Mouse (Mus musculus) lung, embryonic 15.5 days (tissue): ENCODE results near the gene Slc18a2. TPM values are rescaled to one million over a fixed set of nuclear protein-coding genes. Genes with fewer than 3 reads are reported as not detected.

Experiments
- ATAC-seq: fragments of 200-750 bp; cut with Nextera tagmentation; 2 replicates; pipeline ENCODE4 v1.8.0; 2017; ENCODE audit warnings: moderate number of reproducible peaks, borderline replicate concordance; ENCODE audit not compliant: low FRiP score, low TSS enrichment; ENCODE audit errors: extremely low read depth
- H3K27ac ChIP-seq: fragments of 300-500 bp; sonication (generic); 2 replicates; pipeline ENCODE4 v1.5.1; 2015; ENCODE audit warnings: moderate library complexity, mild to moderate bottlenecking, inconsistent platforms
- H3K27me3 ChIP-seq: fragments of 300-500 bp; sonication (generic); 2 replicates; pipeline ENCODE4 v1.6.1; 2015; ENCODE audit warnings: inconsistent platforms
- H3K36me3 ChIP-seq: fragments of 300-500 bp; sonication (generic); 2 replicates; pipeline ENCODE4 v1.6.1; 2015; ENCODE audit warnings: inconsistent platforms
- H3K4me1 ChIP-seq: fragments of 300-500 bp; sonication (generic); 2 replicates; pipeline ENCODE4 v1.6.1; 2015; ENCODE audit warnings: inconsistent platforms
- H3K4me2 ChIP-seq: fragments of 300-500 bp; sonication (generic); 2 replicates; pipeline ENCODE4 v1.6.1; 2015; ENCODE audit warnings: inconsistent platforms, mild to moderate bottlenecking, moderate library complexity
- H3K4me3 ChIP-seq: fragments of 300-500 bp; sonication (generic); 2 replicates; pipeline ENCODE4 v1.5.1; 2015; ENCODE audit warnings: mild to moderate bottlenecking, inconsistent platforms
- H3K9ac ChIP-seq: fragments of 300-500 bp; sonication (generic); 2 replicates; pipeline ENCODE4 v1.6.1; 2015; ENCODE audit warnings: inconsistent platforms
- H3K9me3 ChIP-seq: fragments of 300-500 bp; sonication (generic); 2 replicates; pipeline ENCODE4 v1.6.1; 2016; ENCODE audit warnings: inconsistent platforms
- WGBS: fragments of 180-500 bp; shearing (Covaris S2); methylation state at CpG from one replicate; pipeline ENCODE4 v1.1.7; 2015; 5-methylcytosine and 5-hydroxymethylcytosine counted together
- polyA plus RNA-seq: library from polyadenylated mRNA; unstranded; fragments of >200 nt; fragmentation: Nextera tagmentation; extraction: Ambion mirVana; gene quantifications from 2 replicates; pipeline ENCODE4 v1.2.1, GENCODE M21; 2015

The Slc18a2 gene
- polyA plus RNA-seq, 1 experiment from 2014 or later: 6.0 TPM

DNA sequence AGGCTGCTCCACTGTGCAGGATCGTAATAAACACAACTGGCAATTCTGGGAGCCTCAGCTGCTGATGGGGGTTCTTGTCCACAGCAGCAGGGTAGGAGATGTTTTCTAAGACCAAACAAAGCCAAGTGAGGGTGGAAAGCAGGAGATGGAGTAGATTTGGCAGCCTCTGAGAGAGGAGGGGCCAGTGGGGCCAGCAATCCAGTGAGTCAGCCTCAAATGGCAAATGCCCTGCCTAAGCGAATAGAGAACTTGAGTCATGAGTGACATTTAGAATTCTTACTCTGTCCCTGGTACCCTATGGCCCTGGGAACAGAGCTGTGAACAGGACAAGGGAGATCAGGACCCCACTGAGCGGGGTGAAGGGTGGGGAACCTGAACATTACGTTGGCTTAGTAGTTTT, 12.6 kb upstream of the Slc18a2 start:
- Histone ChIP-seq H3K4me3 (no peak overlapping the region), H3K27ac (no peak overlapping the region), H3K36me3 (no peaks in the 10 kb centered on the region), H3K4me1 (no peaks in the 10 kb centered on the region), H3K9ac (no peak overlapping the region), H3K27me3 (no peaks in the 10 kb centered on the region), H3K9me3 (no peaks in the 10 kb centered on the region), H3K4me2 (no peak overlapping the region)
- 70% methylated on average over 4 of the region's 4 CpGs for WGBS
- no peak for ATAC-seq

DNA sequence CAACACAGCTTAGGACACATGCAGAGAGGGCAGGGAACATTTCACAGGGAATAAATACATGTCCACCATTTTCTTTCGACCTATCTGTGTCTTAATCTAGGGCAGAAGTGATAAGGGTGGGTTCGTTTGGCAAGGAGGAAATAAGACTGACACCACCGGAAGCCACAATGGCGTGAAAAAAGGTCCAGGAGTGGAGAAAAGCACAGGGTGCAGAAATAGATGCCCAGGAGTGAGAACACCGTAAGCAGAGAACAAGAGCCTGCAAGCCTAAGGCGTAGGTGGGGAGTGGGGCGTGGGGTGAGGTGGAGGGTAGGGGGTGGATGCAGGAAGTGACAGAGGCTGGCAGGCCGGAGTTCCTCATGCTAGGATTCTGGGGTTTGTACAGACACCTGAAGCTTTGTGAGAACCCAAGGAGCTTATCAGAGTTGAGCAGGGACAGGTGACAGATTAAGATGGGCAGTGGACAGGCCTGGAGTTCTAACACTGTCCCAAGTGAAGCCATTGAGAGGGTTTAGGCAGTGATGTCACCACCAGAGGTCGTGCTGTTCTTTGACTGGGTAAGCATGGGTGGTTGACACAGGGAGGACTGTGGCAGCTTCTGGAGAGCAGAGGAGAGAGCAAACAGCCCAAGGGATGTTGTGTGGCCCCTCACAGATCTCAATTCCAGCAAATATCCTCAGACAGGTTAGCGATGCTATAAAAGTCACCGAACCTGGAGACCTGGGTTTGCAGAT, 12.0 kb upstream of the Slc18a2 start:
- Histone ChIP-seq H3K36me3 (no peaks in the 10 kb centered on the region), H3K9me3 (no peaks in the 10 kb centered on the region), H3K27ac (no peak overlapping the region), H3K9ac (no peak overlapping the region), H3K4me1 (no peaks in the 10 kb centered on the region), H3K27me3 (no peaks in the 10 kb centered on the region), H3K4me2 (no peak overlapping the region), H3K4me3 (no peak overlapping the region)
- ATAC-seq: no peak
- WGBS: 64% methylated on average over 11 of the region's 11 CpGs

DNA sequence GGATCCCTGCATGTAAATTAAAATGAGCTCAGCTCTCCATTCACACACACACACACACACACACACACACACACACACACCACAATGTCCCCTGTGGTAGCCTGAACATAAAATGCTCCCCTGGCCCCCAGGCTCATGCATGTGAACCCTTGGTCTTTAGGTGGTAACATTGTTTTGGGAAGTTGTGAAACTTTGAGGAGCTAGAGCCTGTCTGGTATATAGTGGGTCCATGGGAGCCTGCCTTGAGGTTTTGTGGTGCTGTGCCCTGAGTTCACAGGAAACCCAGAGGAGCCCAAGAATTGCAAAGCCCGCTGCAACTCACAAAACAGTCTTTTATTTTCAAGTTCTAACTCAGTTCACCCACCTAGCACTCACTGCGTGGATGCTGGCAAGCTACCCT, 8.0 kb upstream of the Slc18a2 start:
- Histone ChIP-seq H3K36me3 (no peaks in the 10 kb centered on the region), H3K4me2 (no peak overlapping the region), H3K9ac (no peak overlapping the region), H3K27me3 (no peaks in the 10 kb centered on the region), H3K9me3 (no peaks in the 10 kb centered on the region), H3K27ac (no peak overlapping the region), H3K4me1 (no peaks in the 10 kb centered on the region), H3K4me3 (no peak overlapping the region)
- ATAC-seq: no peak
- WGBS: 68% methylated on average over 2 of the region's 2 CpGs

DNA sequence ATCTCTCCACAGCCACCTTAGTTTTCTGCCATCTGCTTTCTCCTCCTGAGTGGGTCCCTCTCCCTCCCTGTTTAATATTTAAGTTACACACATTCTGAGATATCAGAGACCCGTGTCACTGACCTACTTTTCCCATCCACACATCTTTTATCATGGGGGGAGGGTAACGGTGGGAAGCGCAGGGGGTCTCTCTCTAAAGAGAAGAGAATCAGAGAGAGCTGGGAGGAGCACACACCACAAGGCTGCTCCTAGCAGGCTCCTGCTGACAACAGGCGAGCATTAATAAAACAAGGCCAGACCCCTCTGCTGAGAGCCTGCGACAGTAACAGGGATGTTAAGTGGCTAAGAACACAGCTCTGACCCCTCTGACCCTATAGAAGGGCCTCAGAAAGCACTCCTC, 1.1 kb upstream of the Slc18a2 start:
- 34% methylated on average over 5 of the region's 5 CpGs for WGBS
- Histone ChIP-seq H3K27ac (no peak overlapping the region), H3K27me3 (peaks cover 28% of the 10 kb centered on the region), H3K36me3 (no peaks in the 10 kb centered on the region), H3K4me1 (peaks cover 11% of the 10 kb centered on the region; the same call in 1 of the 2 replicates), H3K4me2 (no peak overlapping the region), H3K4me3 (no peak overlapping the region), H3K9me3 (no peaks in the 10 kb centered on the region), H3K9ac (no peak overlapping the region)
- no peak for ATAC-seq

DNA sequence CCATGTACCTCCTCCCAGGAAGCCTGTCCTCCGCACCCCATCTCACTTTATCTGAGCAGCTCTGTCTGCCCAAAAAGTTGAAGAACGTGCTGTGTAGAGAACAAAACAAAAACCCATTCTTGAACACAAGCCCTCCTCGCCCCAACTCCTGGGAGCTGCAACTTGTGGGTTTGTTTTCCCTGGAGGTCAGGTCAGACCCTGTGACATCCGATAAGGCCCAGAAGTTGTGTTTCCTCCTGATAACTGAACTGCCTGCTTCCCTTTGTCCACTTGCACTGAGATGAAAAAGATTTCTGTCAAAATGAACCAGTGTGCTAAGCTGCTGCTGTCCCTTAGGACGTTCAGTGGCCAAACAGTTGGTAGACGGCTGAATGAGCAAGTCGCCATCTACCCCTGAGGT, 908 bp downstream of the Slc18a2 start:
- ATAC-seq: no peak
- Histone ChIP-seq H3K4me2 (peak overlapping the region; percentile 74; the same call in 1 of the 2 replicates), H3K27ac (no peak overlapping the region), H3K36me3 (no peaks in the 10 kb centered on the region), H3K27me3 (peaks cover 28% of the 10 kb centered on the region), H3K4me1 (peaks cover 11% of the 10 kb centered on the region; the same call in 1 of the 2 replicates), H3K9me3 (no peaks in the 10 kb centered on the region), H3K9ac (no peak overlapping the region), H3K4me3 (peak overlapping the region; percentile 38; the same call in 1 of the 2 replicates)
- 31% methylated on average over 7 of the region's 7 CpGs for WGBS

DNA sequence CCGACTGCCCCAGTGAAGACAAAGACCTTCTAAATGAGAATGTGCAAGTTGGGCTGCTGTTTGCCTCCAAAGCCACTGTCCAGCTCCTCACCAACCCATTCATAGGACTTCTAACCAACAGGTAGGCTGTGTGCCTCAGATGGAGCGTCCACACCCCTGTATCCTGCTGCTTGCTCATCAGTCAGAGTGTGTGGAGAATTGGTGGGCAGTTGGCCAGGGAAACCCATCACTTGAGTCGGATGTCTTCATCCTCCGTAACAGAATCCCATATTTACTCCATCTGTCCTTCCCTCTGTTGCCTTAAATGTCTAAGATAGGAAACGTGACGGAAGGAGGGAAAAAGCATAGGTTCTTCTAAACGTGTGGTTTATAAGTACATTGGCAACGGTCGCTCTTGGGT, 2.5 kb downstream of the Slc18a2 start:
- peaks cover 11% of the 10 kb centered on the region; the same call in 1 of the 2 replicates for H3K4me1 ChIP-seq
- no peak overlapping the region for H3K4me3 ChIP-seq
- H3K36me3 ChIP-seq: no peaks in the 10 kb centered on the region
- WGBS: 80% methylated on average over 9 of the region's 9 CpGs
- no peak for ATAC-seq
- no peaks in the 10 kb centered on the region for H3K9me3 ChIP-seq
- H3K4me2 ChIP-seq: no peak overlapping the region
- no peak overlapping the region for H3K9ac ChIP-seq
- peaks cover 28% of the 10 kb centered on the region for H3K27me3 ChIP-seq
- no peak overlapping the region for H3K27ac ChIP-seq

DNA sequence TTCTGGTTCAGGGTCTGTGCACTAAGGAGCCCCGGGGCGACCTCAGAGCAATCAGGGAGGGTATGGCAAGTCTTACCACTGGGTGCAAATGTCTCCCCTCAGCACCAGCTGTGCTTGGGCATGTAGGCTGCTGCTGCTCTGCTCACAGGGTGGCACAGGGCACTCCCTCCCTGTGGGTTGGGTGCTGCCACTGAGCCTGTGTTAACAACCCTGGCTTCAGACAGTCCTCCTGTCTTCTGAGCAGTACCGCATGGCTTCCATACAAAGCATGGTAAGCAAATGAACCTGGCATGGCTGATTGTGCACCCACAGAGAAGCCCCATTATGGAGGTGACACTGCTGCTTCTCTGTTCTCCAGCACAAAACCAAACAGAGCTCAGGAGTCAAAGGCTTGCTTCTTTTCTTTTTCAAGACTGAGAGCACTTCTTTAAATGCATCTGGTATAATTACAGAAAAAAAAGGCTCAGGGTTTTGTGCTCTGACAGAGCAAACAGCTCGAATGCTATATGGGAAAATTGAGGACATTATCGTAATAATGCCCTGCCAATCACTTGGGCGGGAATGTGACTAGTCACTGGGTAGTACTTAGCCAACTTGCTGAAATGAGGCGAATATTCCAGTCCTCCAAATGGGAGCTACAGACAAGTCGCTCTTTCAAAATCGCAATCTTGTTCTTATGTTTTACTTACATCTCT, 4.3 kb downstream of the Slc18a2 start:
- Histone ChIP-seq H3K9ac (no peak overlapping the region), H3K27ac (no peak overlapping the region), H3K4me2 (no peak overlapping the region), H3K4me3 (no peak overlapping the region), H3K27me3 (peaks cover 28% of the 10 kb centered on the region), H3K36me3 (no peaks in the 10 kb centered on the region), H3K4me1 (peaks cover 11% of the 10 kb centered on the region; the same call in 1 of the 2 replicates), H3K9me3 (no peaks in the 10 kb centered on the region)
- WGBS: 77% methylated on average over 9 of the region's 9 CpGs
- ATAC-seq: no peak

DNA sequence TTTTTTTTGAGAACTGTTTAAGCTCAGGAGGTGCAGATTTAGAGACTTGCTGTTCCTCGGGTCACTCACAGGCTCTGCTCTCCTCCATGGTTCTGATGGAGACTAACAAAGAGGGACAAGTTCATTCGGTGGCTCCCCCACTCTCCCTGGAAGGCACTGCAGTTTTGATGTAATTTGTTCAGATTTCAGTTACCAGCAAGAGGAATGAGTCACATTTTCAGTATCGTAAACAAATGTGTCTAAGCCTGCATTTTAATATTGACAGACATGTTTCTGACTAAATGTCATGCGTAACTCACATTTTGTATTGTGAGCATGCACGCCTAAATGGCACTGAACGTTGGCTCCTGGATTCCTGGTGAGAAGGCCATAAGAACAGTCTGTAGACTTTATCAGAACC, 5.2 kb downstream of the Slc18a2 start:
- Histone ChIP-seq H3K4me2 (no peak overlapping the region), H3K36me3 (no peaks in the 10 kb centered on the region), H3K9me3 (no peaks in the 10 kb centered on the region), H3K9ac (no peak overlapping the region), H3K4me1 (peaks cover 5% of the 10 kb centered on the region; the same call in 1 of the 2 replicates), H3K4me3 (no peak overlapping the region), H3K27me3 (peaks cover 19% of the 10 kb centered on the region), H3K27ac (no peak overlapping the region)
- 69% methylated on average over 6 of the region's 6 CpGs for WGBS
- ATAC-seq: no peak

DNA sequence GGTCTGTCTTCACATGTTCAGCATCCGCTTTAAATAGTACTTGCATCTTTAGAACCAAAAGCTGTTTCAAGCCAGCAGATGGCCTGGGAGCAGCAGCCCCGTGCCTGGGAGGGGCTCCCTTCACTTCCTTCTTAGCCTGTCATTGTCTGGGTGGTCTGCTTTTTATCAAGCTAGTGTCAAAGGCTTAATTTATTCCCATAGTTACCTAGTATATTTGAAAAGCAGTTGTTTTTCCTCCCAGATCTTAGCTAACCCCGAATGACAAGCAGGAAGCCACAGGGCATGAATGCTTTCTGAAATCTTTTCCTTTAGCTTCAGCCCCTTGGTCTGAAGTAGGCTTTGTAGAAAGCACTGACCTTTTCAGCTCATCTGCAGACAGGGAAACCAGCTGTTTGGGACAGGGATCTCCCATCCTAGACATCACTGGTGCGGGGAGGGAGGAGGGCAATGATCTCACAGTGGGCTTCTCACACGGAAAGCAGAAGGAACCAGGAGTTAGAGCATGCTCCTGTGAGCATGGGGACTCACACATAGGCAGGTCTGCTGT, 6.8 kb downstream of the Slc18a2 start:
- no peaks in the 10 kb centered on the region for H3K36me3 ChIP-seq
- no peaks in the 10 kb centered on the region for H3K4me1 ChIP-seq
- no peak overlapping the region for H3K4me2 ChIP-seq
- 26% methylated on average over 5 of the region's 5 CpGs for WGBS
- H3K4me3 ChIP-seq: no peak overlapping the region
- no peaks in the 10 kb centered on the region for H3K9me3 ChIP-seq
- H3K27me3 ChIP-seq: peaks cover 3% of the 10 kb centered on the region; the same call in 1 of the 2 replicates
- no peak for ATAC-seq
- no peak overlapping the region for H3K9ac ChIP-seq
- no peak overlapping the region for H3K27ac ChIP-seq

DNA sequence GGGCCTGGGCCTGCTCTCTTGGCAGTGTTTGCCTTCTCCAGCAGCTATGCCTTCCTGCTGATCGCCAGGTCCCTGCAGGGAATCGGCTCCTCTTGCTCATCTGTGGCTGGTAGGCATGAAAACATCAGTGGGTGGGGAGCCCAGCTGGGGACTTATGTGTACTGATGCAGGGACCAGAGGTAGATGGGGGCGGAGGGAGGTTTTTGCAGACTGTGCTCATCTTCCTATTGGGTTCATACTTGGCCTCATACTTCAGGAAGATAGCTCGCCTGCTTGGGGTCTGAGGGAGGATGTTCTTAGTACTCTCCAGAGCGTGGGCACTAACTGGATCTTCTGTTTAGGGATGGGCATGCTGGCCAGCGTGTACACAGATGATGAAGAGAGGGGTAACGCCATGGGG, 12.5 kb downstream of the Slc18a2 start:
- Histone ChIP-seq H3K27me3 (no peaks in the 10 kb centered on the region), H3K4me2 (no peak overlapping the region), H3K36me3 (no peaks in the 10 kb centered on the region), H3K4me1 (no peaks in the 10 kb centered on the region), H3K9me3 (no peaks in the 10 kb centered on the region), H3K27ac (no peak overlapping the region), H3K9ac (no peak overlapping the region), H3K4me3 (no peak overlapping the region)
- no peak for ATAC-seq
- 81% methylated on average over 7 of the region's 7 CpGs for WGBS

DNA sequence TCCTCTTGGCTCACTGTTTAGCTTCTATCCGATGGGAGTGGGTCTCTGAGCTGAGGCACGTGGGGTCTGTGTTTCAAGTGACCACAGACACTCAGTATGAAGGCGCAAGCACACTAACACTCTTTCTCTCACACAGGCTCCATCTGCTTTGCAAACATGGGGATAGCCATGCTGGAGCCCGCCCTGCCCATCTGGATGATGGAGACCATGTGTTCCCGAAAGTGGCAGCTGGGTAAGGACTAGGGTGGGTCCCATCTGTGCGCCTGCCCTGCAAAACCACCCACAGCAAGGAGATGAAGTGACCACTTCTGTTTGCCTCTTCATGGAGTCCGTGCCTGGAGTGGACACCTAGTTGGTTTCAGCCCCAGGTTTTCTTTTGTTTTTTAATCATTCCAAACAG, 15.7 kb downstream of the Slc18a2 start:
- H3K4me1 ChIP-seq: no peaks in the 10 kb centered on the region
- no peak overlapping the region for H3K27ac ChIP-seq
- ATAC-seq: no peak
- no peaks in the 10 kb centered on the region for H3K36me3 ChIP-seq
- 83% methylated on average over 7 of the region's 7 CpGs for WGBS
- no peaks in the 10 kb centered on the region for H3K9me3 ChIP-seq
- no peak overlapping the region for H3K4me2 ChIP-seq
- no peak overlapping the region for H3K4me3 ChIP-seq
- H3K27me3 ChIP-seq: no peaks in the 10 kb centered on the region
- H3K9ac ChIP-seq: no peak overlapping the region

DNA sequence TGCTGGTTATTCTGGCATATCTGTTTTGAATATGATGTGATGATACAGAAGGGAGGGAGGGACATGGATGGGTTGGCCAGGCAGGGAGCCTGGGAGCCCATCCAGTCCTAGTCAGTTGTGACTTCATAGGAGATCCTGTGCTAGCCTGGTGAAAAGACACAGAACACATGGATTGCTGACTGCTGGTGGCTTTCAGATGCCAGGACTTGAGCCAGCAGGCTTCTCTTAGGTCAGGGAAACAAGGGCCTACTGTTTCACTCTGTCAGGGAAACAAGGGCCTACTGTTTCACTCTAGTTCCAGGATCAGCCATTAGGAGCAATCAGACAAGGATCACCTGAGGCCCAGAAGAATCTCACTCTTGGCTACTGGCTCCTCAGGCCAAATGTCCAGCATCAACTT, 20.1 kb downstream of the Slc18a2 start:
- H3K27me3 ChIP-seq: no peaks in the 10 kb centered on the region
- H3K4me3 ChIP-seq: no peak overlapping the region
- no peaks in the 10 kb centered on the region for H3K4me1 ChIP-seq
- no peak overlapping the region for H3K27ac ChIP-seq
- no peaks in the 10 kb centered on the region for H3K9me3 ChIP-seq
- H3K4me2 ChIP-seq: no peak overlapping the region
- no peaks in the 10 kb centered on the region for H3K36me3 ChIP-seq
- ATAC-seq: no peak
- no peak overlapping the region for H3K9ac ChIP-seq
